Mouse (Mus musculus): Measurements from ENCODE around the gene Irf2bp2.
A peak's percentile ranks its signal among the peaks of the same experiment; 100 is the strongest.

Gene Irf2bp2

GRCm38 (mm10) chr8:126593889-126594480 is at the start of gene Irf2bp2:
Gene Irf2bp2 (minus strand): TSS chr8:126593986.
- peak; percentile 69 to 73 for DNase-seq (ENCODE audit: low read depth in 1 of 2, low spot score in 2 of 2)

GRCm38 (mm10) chr8:126642665-126643064 is 48.9 kb upstream of the Irf2bp2 start:
- no peak for DNase-seq (ENCODE audit: low read depth in 1 of 2, low spot score in 2 of 2)

GRCm38 (mm10) chr8:126641568-126642295 is 47.9 kb upstream of the Irf2bp2 start:
- no peak for DNase-seq (ENCODE audit: low read depth in 1 of 2, low spot score in 2 of 2)

GRCm38 (mm10) chr8:126639161-126639560 is 45.4 kb upstream of the Irf2bp2 start:
- DNase-seq (ENCODE audit: low read depth in 1 of 2, low spot score in 2 of 2) = no peak

GRCm38 (mm10) chr8:126638027-126638426 is 44.2 kb upstream of the Irf2bp2 start:
- no peak for DNase-seq (ENCODE audit: low read depth in 1 of 2, low spot score in 2 of 2)

- no peak for DNase-seq (ENCODE audit: low read depth in 1 of 2, low spot score in 2 of 2)
These were observed 40.8 kb upstream of the Irf2bp2 start for GRCm38 (mm10) chr8:126634541-126635048.

- DNase-seq (ENCODE audit: low read depth in 1 of 2, low spot score in 2 of 2) = peak; percentile 49 to 50
These were observed 34.8 kb upstream of the Irf2bp2 start for GRCm38 (mm10) chr8:126628616-126629015.

GRCm38 (mm10) chr8:126626415-126626814 is 32.6 kb upstream of the Irf2bp2 start:
- DNase-seq (ENCODE audit: low read depth in 1 of 2, low spot score in 2 of 2) = no peak

GRCm38 (mm10) chr8:126622111-126622795 is 28.5 kb upstream of the Irf2bp2 start:
- no peak for DNase-seq (ENCODE audit: low read depth in 1 of 2, low spot score in 2 of 2)

- DNase-seq (ENCODE audit: low read depth in 1 of 2, low spot score in 2 of 2) = no peak
These were observed 26.9 kb upstream of the Irf2bp2 start for GRCm38 (mm10) chr8:126620721-126621120.

GRCm38 (mm10) chr8:126619487-126619886 is 25.7 kb upstream of the Irf2bp2 start:
- DNase-seq (ENCODE audit: low read depth in 1 of 2, low spot score in 2 of 2) = no peak

- no peak for DNase-seq (ENCODE audit: low read depth in 1 of 2, low spot score in 2 of 2)
These were observed 23.9 kb upstream of the Irf2bp2 start for GRCm38 (mm10) chr8:126617665-126618064.

GRCm38 (mm10) chr8:126616736-126617135 is 22.9 kb upstream of the Irf2bp2 start:
- no peak for DNase-seq (ENCODE audit: low read depth in 1 of 2, low spot score in 2 of 2)

- DNase-seq (ENCODE audit: low read depth in 1 of 2, low spot score in 2 of 2) = peak in 1 of 2 experiments; percentile 13
These were observed 22.0 kb upstream of the Irf2bp2 start for GRCm38 (mm10) chr8:126615765-126616164.

GRCm38 (mm10) chr8:126614740-126615132 is 20.9 kb upstream of the Irf2bp2 start:
- DNase-seq (ENCODE audit: low read depth in 1 of 2, low spot score in 2 of 2) = no peak

GRCm38 (mm10) chr8:126614062-126614739 is 20.4 kb upstream of the Irf2bp2 start:
- DNase-seq (ENCODE audit: low read depth in 1 of 2, low spot score in 2 of 2) = no peak

GRCm38 (mm10) chr8:126613143-126613542 is 19.4 kb upstream of the Irf2bp2 start:
- DNase-seq (ENCODE audit: low read depth in 1 of 2, low spot score in 2 of 2) = no peak

- no peak for DNase-seq (ENCODE audit: low read depth in 1 of 2, low spot score in 2 of 2)
These were observed 19.0 kb upstream of the Irf2bp2 start for GRCm38 (mm10) chr8:126612739-126613138.

GRCm38 (mm10) chr8:126610713-126611112 is 16.9 kb upstream of the Irf2bp2 start:
- DNase-seq (ENCODE audit: low read depth in 1 of 2, low spot score in 2 of 2) = no peak

GRCm38 (mm10) chr8:126609556-126610263 is 15.9 kb upstream of the Irf2bp2 start:
- DNase-seq (ENCODE audit: low read depth in 1 of 2, low spot score in 2 of 2) = no peak

Data from monocyte, adult 2 months (primary cell).